Comparison of ENCODE assay signal across 13 mouse cellular contexts in the genomic region with DNA sequence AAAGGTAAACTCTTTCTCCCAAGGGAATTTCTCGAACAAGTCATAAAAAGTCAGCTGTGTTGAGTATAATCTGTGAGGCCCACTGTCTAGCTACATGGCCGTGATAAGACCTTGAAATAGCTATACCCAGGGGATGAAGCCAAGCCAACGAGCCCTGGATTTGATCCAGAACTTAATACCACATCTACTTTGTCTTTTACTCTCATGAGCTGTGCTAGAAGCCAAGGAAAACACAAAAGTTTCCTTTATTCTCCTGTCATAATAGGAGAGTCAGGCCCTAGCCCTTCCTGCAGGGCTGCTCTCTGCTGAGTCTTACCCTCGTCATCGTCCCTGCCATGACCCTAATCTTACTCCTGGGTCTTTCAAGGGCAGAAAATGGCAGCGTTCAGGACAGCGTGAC. TPM values are rescaled to one million over a fixed set of nuclear protein-coding genes. Genes with fewer than 3 reads are reported as not detected.
DNase-seq lines count a peak whose midpoint lies in the region; ATAC-seq and TF ChIP-seq lines count a peak whose summit lies in the region.
"Had no signal": no experiment of that assay in that cellular context is flagged by ENCODE, and none has a peak within 500 bp of the region (broad histone marks: within the 10 kb centered on the region; RNA-seq: fewer than 3 reads in every experiment).

No protein-coding gene starts in this region.

- H3K4me2 ChIP-seq in midbrain, postnatal 0 days (ENCODE audit: low read depth, low read length, poor library complexity, severe bottlenecking), result no peak overlapping the region
- H3K4me2 ChIP-seq: liver, embryonic 13.5 days; neural tube, embryonic 15.5 days had no signal

- H3K9ac ChIP-seq in midbrain, postnatal 0 days (replicated peaks; ENCODE audit: low read length, poor library complexity, severe bottlenecking), result no peak overlapping the region
- H3K9ac ChIP-seq: liver, embryonic 13.5 days; neural tube, embryonic 15.5 days had no signal

- intact Hi-C loops in heart, postnatal 14 days (cut with DNase I), result no loop called here

- no peak for ATAC-seq in midbrain, postnatal 0 days (ENCODE audit: low FRiP score)

- WGBS in midbrain, postnatal 0 days, result 68% methylated on average over 7 of the region's 7 CpGs
- WGBS in midbrain, embryonic 10.5 days, result 80% methylated on average over 7 of the region's 7 CpGs

- no peaks in the 10 kb centered on the region for H3K36me3 ChIP-seq in midbrain, postnatal 0 days (ENCODE audit: insufficient read depth, low read length)
- H3K36me3 ChIP-seq in midbrain, embryonic 10.5 days, result no peaks in the 10 kb centered on the region
- H3K36me3 ChIP-seq: liver, embryonic 13.5 days; neural tube, embryonic 15.5 days had no signal

- H3K4me3 ChIP-seq in midbrain, postnatal 0 days (ENCODE audit: low read depth, low read length), result no peak overlapping the region
- H3K4me3 ChIP-seq in midbrain, embryonic 10.5 days, result no peak overlapping the region
- H3K4me3 ChIP-seq: liver, embryonic 13.5 days; megakaryocyte, embryonic 14.5 days; neural tube, embryonic 15.5 days had no signal

- no peak for TF ChIP-seq CTCF in midbrain, postnatal 0 days (IDR thresholded peaks at IDR 0.05)

- H3K27ac ChIP-seq in midbrain, postnatal 0 days (ENCODE audit: low read depth, low read length), result no peak overlapping the region
- no peak overlapping the region for H3K27ac ChIP-seq in midbrain, embryonic 10.5 days (replicated peaks)
- H3K27ac ChIP-seq: liver, embryonic 13.5 days; neural tube, embryonic 15.5 days had no signal

- no peaks in the 10 kb centered on the region for H3K4me1 ChIP-seq in midbrain, postnatal 0 days (ENCODE audit: insufficient read depth, low read length)
- no peaks in the 10 kb centered on the region for H3K4me1 ChIP-seq in midbrain, embryonic 10.5 days
- H3K4me1 ChIP-seq: liver, embryonic 13.5 days; neural tube, embryonic 15.5 days had no signal

- H3K27me3 ChIP-seq in midbrain, postnatal 0 days (ENCODE audit: insufficient read depth, low read length), result no peaks in the 10 kb centered on the region
- no peaks in the 10 kb centered on the region for H3K27me3 ChIP-seq in midbrain, embryonic 10.5 days (ENCODE audit: low read depth, poor library complexity, severe bottlenecking)
- H3K27me3 ChIP-seq: liver, embryonic 13.5 days; megakaryocyte, embryonic 14.5 days; neural tube, embryonic 15.5 days had no signal

- no peaks in the 10 kb centered on the region for H3K9me3 ChIP-seq in midbrain, postnatal 0 days (ENCODE audit: low read length)
- no peaks in the 10 kb centered on the region for H3K9me3 ChIP-seq in midbrain, embryonic 10.5 days (replicated peaks)
- H3K9me3 ChIP-seq: liver, embryonic 13.5 days; megakaryocyte, embryonic 14.5 days; neural tube, embryonic 15.5 days had no signal

- peak; percentile 65 for DNase-seq in adrenal gland, adult 2 months
- no peak for DNase-seq in adrenal gland, postnatal 4 days (ENCODE audit: low spot score in 2 of 2)
- DNase-seq in midbrain, postnatal 0 days (ENCODE audit: low spot score), result peak; percentile 14
- no peak for DNase-seq in midbrain, embryonic 10.5 days (ENCODE audit: low spot score)
- peak; percentile 39 to 56 for DNase-seq in heart, postnatal 14 days
- DNase-seq in embryo, embryonic 10 days (ENCODE audit: low spot score), result no peak
- DNase-seq in frontal cortex, postnatal 36 days (ENCODE audit: low spot score in 2 of 2), result no peak
- DNase-seq in frontal cortex, adult 2 months (ENCODE audit: extremely low spot score in 1 of 2, low spot score in 1 of 2), result no peak
- DNase-seq: layer of hippocampus, postnatal 36 days; liver, embryonic 13.5 days; thymus, postnatal 4 days had no signal

RNA-seq across cellular contexts. Expression of a gene that starts 28.5 kb away (rescaled TPM):
- 1 to 10 TPM; 2.7 to 9.1 TPM for total RNA-seq in adrenal gland, adult 2 months (2021)
- 0.17 and 0.22 TPM in 2 replicates for polyA plus RNA-seq in adrenal gland, adult 2 months (2012; rRNA removed)
- 10 to 100 TPM in 1 of 2 experiments, 1 to 10 TPM in 1; 9.8 to 10.1 TPM for total RNA-seq in adrenal gland, postnatal 4 days (2021)
- 16.2 and 24.6 TPM in 2 replicates for total RNA-seq in midbrain, postnatal 0 days (2014; rRNA removed)
- polyA plus RNA-seq in midbrain, postnatal 0 days (2015; fragmentation: Nextera tagmentation; extraction: Ambion mirVana), result 77.4 and 79.7 TPM in 2 replicates
- 18.3 and 21.5 TPM in 2 replicates for polyA plus RNA-seq in midbrain, embryonic 10.5 days (2016; fragmentation: Nextera tagmentation; extraction: Ambion mirVana)
- total RNA-seq in heart, postnatal 14 days (2021), result 10 to 100 TPM in 1 of 2 experiments, 1 to 10 TPM in 1; 8.6 to 10.2 TPM
- 16.8 and 17.9 TPM in 2 replicates for polyA plus RNA-seq in frontal cortex, adult 2 months (2012; rRNA removed)

RNA-seq across cellular contexts. Expression of a gene that starts 50.1 kb away (rescaled TPM):
- total RNA-seq in adrenal gland, adult 2 months (2021), result 10 to 100 TPM; 18.4 to 26.6 TPM
- 4.0 and 5.3 TPM in 2 replicates for polyA plus RNA-seq in adrenal gland, adult 2 months (2012; rRNA removed)
- total RNA-seq in adrenal gland, postnatal 4 days (2021), result 10 to 100 TPM; 45.8 to 47.8 TPM
- 57.9 and 60.0 TPM in 2 replicates for total RNA-seq in midbrain, postnatal 0 days (2014; rRNA removed)
- polyA plus RNA-seq in midbrain, postnatal 0 days (2015; fragmentation: Nextera tagmentation; extraction: Ambion mirVana), result 54.7 and 55.0 TPM in 2 replicates
- polyA plus RNA-seq in midbrain, embryonic 10.5 days (2016; fragmentation: Nextera tagmentation; extraction: Ambion mirVana), result 136 and 146 TPM in 2 replicates
- 10 to 100 TPM; 17.7 to 20.0 TPM for total RNA-seq in heart, postnatal 14 days (2021)
- polyA plus RNA-seq in frontal cortex, adult 2 months (2012; rRNA removed), result 51.5 and 62.8 TPM in 2 replicates

Comparison
In these comparisons a context has a peak if more than half of its experiments do, and no peak if none do; other contexts are left out.
1. DNase-seq: peak in adrenal gland, adult 2 months (single experiment), midbrain, postnatal 0 days (single experiment) and heart, postnatal 14 days (2 of 2); none in adrenal gland, postnatal 4 days (0 of 2), midbrain, embryonic 10.5 days (single experiment), embryo, embryonic 10 days (single experiment), frontal cortex, postnatal 36 days (0 of 2) and frontal cortex, adult 2 months (0 of 2).